Mouse (Mus musculus) brain, embryonic 14.5 days (tissue): ENCODE data around the gene Txnrd3. TPM values are rescaled to one million over a fixed set of nuclear protein-coding genes. Genes with fewer than 3 reads are reported as not detected.

Source experiments
- DNase-seq: peaks from one replicate; pipeline ENCODE4 v3.0.0-alpha.2; 2011; ENCODE audit warnings: low read depth
- CTCF ChIP-seq: fragments of 200-500 bp; IDR thresholded peaks from 2 replicates; pipeline ENCODE4 v1.5.1; 2012; ENCODE audit warnings: inconsistent platforms, mild to moderate bottlenecking, moderate library complexity, borderline replicate concordance; ENCODE audit not compliant: insufficient read depth, insufficient read length; ENCODE audit errors: extremely low read depth
- POLR2A ChIP-seq: fragments of 200-500 bp; IDR thresholded peaks from 2 replicates; pipeline ENCODE4 v1.6.1; 2012; ENCODE audit warnings: mild to moderate bottlenecking, inconsistent platforms, borderline replicate concordance; ENCODE audit not compliant: poor library complexity, insufficient read depth, insufficient read length, severe bottlenecking; ENCODE audit errors: extremely low read depth
- polyA plus RNA-seq: library from polyadenylated mRNA; depleted of rRNA; stranded (reverse); fragments of >200 nt; gene quantifications from 2 replicates; pipeline ENCODE4 v1.2.3, GENCODE M21; 2012

Txnrd3 gene
- polyA plus RNA-seq, 1 experiment, result 11.0 TPM

DNA sequence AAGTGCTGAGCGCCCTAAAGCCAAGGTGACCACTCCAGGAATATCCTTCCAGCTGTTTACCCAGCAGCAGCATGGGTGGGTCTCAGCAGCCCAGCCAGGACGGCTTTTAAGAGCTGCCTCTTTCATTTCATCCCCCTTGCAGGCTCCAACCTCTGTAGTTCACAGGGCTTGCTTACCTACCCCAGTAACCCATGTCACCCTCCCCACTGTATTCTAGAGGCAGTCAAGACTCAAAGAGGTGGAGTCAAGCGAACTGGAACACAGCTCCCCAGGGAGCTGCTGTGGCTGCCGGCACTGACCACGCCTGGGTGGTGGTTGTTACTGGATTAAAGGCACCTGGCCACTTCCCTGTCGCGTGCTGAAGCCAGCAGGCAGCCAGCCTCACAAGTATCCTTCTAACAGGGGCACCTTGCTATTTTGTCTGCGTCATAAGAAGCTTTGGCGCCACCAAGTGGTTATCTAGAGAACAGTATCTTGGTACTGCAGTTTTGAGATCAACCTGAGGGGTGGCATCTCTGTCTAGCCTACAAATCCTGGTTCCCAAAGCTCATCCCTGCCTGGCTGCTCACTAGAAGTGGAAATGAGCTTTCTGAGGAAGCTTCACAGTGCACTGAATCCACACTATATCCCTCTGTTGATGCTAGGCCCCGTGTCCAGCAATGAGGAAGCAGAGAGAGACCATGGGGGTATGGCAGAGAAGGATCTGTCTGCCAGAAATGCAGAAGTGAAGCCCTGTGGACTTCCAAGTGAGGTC is 11.8 kb upstream of the Txnrd3 start:
- TF ChIP-seq POLR2A (no peak), CTCF (peak; percentile 84)
- peak; percentile 96 for DNase-seq

DNA sequence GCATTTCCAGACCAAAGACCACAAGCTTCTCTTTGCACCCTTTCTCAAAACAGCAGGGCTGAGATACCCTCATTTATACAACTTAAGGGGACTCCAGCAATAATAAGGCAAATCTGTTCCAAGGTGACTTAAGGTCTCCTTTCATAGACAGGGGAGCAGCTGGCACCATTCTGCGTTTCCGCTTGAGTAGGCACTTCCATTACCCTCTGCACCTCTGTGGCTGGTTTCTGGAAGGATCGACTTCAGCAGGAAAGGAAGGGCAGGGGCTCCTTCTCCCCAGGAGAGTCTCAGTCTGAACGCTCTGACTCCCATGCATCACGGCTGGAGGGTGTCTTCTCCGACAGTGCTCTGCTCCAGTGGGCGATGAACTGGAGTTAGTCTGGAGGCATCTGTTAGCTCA is 10.7 kb upstream of the Txnrd3 start:
- TF ChIP-seq POLR2A (no peak), CTCF (no peak)
- peak; percentile 55 for DNase-seq

DNA sequence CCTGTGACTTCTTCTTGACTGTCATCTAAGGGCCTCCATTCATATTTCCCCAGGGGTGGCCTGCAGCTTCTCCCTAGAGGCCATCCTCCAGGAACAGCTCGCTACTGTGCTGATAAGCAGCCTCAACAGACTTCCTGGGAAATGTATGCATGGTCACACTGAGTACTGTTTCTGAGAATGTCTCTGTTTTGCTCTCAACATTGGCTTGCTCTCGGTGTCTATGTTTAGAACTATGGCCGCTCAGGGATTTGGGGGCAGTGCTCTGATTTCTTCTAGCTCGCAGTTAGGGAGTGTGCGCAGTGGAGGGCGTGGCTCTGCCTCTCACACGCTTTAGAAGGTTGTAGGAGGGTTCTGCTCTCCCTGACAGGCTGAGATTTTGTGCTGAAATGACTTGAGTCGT is 9.4 kb upstream of the Txnrd3 start:
- DNase-seq, result no peak
- no peak for TF ChIP-seq CTCF
- no peak for TF ChIP-seq POLR2A

DNA sequence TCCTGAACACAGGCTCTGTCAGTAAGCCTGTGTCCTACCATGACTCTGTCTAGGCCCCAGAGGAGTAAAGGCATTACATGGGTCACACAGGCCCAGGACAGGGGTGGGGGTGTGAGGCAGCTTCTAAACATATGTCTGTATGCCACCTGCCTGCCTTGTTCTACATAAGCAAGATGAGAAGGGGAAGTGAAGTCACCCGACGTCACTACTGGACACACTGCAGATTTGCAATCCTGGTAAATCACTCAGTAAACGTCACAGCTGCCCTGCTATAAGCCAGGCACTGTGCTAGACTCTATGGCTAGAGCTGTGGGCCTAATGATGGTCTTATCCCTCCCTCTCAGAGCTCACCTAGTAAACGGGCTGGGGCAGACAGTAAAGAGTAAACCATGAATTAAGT is 5.8 kb upstream of the Txnrd3 start:
- TF ChIP-seq CTCF (no peak), POLR2A (no peak)
- no peak for DNase-seq

DNA sequence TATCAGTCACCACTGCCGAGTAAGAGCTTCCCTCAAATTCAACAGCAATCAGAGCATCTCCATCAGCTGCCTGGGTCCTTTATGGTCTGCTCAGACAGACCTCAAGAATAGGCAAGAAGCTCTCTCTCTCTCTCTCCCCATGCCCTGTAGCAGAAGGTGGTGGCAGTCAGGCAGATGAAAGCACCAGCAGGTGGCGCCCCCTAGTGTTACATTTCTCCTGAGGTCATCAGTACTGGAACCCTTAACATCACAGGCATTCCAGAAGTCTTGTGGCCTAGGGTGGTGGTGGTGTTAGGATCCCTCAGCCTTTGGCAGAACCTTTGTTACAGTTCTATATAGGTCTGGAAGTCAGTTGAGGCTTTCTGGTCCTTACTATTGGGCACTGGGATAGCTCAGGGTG is 4.8 kb upstream of the Txnrd3 start:
- peak; percentile 44; the same call in 1 of the 2 replicates for TF ChIP-seq CTCF
- no peak for TF ChIP-seq POLR2A
- DNase-seq, result no peak

DNA sequence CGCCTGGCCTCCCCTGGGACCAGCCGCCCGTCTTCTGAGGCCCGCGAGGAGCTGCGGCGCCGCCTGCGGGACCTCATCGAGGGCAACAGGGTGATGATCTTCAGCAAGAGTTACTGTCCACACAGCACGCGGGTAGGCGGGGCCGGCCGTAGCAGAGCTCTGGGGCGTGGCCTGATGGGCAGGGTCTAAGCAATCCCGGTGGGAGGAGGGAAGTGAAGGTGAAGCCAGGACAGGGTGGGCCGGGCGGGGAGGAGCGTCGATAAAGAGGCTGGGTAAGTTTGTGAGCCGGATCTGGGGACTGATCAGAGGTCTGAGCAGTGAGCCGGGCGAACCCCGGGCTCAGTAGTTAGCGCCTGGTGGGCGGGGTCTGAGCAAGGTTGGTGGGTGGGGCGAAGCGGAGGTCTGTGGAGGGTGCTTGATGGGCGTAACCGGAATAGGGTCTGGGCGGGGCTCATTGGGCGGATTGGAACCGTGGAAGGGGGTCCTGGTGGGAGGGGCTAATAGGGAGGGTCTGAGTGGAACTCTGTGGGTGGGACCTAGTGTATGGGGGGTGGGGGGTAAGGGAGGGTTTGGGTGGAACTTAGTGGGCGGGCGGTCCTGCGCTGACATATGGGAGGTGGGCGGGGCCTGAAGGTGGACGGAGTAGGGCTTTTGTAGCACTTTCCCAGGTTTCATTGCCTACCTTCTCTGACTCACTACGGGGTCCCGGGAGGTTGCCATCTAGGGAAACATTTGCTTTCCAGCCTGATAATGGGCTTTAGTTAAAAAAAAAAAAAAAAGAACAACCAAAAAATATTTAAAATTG is 685 bp downstream of the Txnrd3 start:
- DNase-seq, result peak; percentile 92
- TF ChIP-seq CTCF, result no peak
- TF ChIP-seq POLR2A, result 0 out of 2 replicates have a peak, but pooled peaks have one; percentile 1

DNA sequence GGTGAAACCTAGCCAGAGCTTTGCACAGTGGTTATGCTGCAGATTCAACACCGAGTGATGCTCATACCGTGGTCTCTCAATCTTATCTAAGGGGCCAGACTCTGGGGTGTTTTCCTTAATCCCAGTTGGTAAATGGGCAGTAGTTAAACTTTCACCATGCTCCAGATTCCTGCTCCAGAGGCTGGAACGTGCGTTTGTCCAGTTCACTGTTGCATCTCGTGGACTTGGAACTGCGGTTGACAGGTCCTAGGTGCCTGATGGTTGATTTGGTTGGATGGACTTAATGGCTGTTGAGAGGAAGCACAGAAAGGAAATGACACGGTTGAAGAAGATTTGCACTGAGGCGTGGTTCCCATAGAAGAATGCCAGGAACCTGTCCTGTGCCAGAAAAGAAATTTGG is 6.1 kb downstream of the Txnrd3 start:
- TF ChIP-seq CTCF (no peak), POLR2A (no peak)
- DNase-seq, result no peak

DNA sequence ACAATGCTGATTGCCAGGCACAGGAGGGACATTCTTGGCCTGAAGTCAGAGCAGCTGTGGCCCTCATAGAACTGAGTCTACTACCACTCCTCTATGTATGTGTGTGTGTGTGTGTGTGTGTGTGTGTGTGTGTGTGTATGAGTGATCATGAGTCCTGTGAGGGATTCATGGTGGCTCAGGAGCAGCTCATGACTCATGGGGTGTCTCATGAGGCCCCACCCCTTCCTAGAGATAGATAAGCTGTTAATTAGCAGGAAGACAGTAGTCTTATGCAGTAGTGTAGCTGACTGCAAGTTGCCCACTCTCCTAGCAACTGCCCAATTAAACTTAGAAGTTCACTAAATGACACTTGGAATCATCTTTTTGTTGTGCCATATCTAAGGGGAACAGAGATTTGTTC is 8.0 kb downstream of the Txnrd3 start:
- no peak for TF ChIP-seq POLR2A
- TF ChIP-seq CTCF, result no peak
- DNase-seq, result no peak

DNA sequence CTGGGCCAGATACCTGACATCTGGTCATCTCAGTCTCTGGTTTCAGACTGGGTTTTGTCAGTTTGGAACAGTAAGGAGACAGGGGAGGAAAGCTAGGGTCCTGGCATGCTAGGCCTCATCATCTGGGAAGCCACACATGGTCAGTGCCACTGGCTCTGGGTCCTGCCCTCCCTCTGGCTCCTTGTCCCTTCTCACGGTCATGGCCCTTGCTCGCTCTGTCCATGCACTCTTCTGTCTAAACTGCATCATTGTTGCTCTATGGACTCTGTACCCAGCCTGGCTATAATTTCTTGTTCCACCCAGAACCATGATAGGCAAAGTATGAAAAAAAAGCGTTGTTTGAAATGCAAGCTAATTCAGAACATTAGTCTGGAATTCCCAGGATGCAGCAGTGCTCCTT is 11.2 kb downstream of the Txnrd3 start:
- no peak for TF ChIP-seq POLR2A
- no peak for TF ChIP-seq CTCF
- no peak for DNase-seq

DNA sequence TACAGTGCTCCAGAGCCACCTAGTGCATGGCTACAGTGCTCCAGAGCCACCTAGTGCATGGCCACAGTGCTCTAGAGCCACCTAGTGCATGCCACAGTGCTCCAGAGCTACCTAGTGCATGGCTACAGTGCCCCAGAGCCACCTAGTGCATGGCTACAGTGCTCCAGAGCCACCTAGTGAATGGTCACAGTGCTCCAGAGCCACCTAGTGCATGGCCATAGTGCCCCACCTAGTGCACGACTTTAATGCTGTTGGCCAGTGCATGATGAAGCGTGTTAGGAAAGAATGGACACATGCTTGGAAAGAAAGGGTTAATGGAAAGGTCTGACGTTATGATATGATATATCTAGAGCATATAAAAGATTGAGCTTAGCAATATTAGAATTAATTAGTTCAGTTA is 14.6 kb downstream of the Txnrd3 start:
- DNase-seq, result no peak
- no peak for TF ChIP-seq POLR2A
- TF ChIP-seq CTCF, result no peak

DNA sequence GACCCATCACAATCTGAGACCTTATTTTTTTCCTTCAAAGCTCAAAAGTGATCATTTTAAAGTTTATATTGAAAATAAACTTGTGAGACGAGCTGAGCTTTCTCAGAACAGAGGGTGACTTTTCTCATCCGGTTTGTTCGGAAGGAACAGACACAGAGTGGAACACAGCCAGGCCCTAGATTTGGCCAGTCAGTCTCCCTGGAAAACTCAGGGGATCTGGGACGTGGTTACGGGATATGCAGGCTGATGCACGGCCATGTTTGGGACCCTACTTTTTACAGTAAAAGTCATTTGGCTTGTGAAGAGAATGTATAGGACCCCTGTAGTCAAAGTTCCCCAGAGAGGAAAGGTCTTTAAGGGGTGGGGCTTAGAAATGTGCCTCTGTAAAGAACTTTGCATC is 15.1 kb downstream of the Txnrd3 start:
- DNase-seq, result no peak
- TF ChIP-seq CTCF (no peak), POLR2A (no peak)
